Mouse (Mus musculus): Measurements from ENCODE around the gene Pacsin3. TPM values are rescaled to one million over a fixed set of nuclear protein-coding genes. Genes with fewer than 3 reads are reported as not detected.

Pacsin3 gene
- polyA plus RNA-seq, 1 experiment from 2014 or later: 15.8 TPM

DNA sequence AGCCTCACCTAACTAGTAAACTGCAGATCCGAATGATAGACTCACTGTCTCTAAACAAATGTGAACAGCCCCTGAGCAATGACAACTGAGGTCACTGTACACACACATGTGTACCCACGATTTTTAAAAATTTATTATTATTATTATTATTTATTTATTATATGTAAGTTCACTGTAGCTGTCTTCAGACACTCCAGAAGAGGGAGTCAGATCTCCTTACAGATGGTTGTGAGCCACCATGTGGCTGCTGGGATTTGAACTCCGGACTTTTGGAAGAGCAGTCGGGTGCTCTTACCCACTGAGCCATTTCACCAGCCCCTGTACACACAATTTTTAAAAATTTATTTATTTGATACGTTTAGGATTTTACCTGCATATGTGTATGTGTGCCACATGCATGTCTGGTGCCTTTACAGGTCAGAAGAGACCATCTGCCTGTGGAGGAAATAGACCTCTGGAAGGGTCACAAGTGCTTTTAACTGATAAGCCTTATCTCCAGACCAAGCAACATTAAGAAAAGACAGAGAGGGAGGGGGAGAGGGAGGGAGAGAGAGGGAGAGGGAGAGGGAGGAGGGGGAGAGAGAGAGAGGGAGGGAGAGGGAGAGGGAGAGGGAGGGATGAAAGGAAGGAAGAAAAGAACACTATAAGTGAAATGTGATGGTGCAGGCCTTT lies 11.1 kb upstream of the Pacsin3 start:
- Histone ChIP-seq H3K4me1 (replicated peaks) (peaks cover 38% of the 10 kb centered on the region), H3K9ac (no peak overlapping the region), H3K27me3 (no peaks in the 10 kb centered on the region), H3K4me3 (replicated peaks) (no peak overlapping the region), H3K27ac (replicated peaks) (peak overlapping the region; percentile 52; the same call in 1 of the 2 replicates), H3K9me3 (replicated peaks) (no peaks in the 10 kb centered on the region), H3K36me3 (replicated peaks) (no peaks in the 10 kb centered on the region), H3K4me2 (no peak overlapping the region)
- peak; percentile 85 for ATAC-seq (ENCODE audit: insufficient read depth)
- 28% methylated on average over 5 of the region's 5 CpGs for WGBS (ENCODE audit: insufficient replicate concordance)

DNA sequence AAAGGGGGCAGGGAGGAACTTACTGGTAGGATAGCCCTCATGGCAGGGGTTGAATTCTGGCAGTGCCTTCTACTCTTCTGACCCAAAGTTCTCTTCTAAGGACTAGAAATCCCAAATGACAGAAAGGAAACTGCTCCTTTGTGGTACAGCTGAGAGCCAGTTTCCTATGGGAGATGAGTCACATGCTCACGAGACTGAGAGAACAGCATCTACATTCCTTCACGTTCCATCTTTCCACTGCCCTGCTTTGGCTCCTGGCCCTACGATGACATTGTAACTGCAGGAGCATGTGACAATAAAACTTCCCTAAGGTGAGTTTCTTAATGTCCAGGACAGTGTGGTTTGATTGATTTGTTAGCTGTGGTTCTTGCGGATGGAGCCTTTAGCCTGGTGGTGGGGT lies 7.4 kb upstream of the Pacsin3 start:
- no peak for ATAC-seq (ENCODE audit: insufficient read depth)
- H3K36me3 ChIP-seq (replicated peaks): no peaks in the 10 kb centered on the region
- no peak overlapping the region for H3K4me3 ChIP-seq (replicated peaks)
- H3K9ac ChIP-seq: no peak overlapping the region
- H3K9me3 ChIP-seq (replicated peaks): no peaks in the 10 kb centered on the region
- H3K27me3 ChIP-seq: peaks cover 26% of the 10 kb centered on the region
- no peak overlapping the region for H3K27ac ChIP-seq (replicated peaks)
- no peak overlapping the region for H3K4me2 ChIP-seq
- H3K4me1 ChIP-seq (replicated peaks): peaks cover 24% of the 10 kb centered on the region
- WGBS (ENCODE audit: insufficient replicate concordance): 77% methylated on average over 4 of the region's 4 CpGs

DNA sequence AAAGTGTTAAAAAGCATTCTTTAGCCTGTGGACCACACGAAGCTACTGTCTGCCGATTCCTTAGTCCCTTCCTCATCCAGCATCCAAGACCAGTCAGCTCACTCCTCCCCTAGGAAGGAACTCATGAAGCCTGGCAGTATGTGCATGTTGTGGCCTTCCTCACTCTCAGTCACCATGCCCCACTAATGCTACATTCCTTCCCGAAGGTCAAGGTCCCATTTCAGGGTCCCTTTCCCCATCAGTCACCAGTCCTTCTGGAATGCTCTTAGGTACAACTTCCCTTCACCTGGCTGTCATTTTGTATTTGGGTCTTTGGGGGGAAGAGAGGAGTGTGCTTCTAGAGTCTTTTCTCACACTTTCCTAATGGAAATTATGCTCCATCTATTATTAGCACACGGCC lies 3.8 kb upstream of the Pacsin3 start:
- Histone ChIP-seq H3K9me3 (replicated peaks) (no peaks in the 10 kb centered on the region), H3K4me3 (replicated peaks) (no peak overlapping the region), H3K9ac (no peak overlapping the region), H3K27ac (replicated peaks) (no peak overlapping the region), H3K36me3 (replicated peaks) (no peaks in the 10 kb centered on the region), H3K27me3 (peaks cover 62% of the 10 kb centered on the region), H3K4me1 (replicated peaks) (peaks cover 17% of the 10 kb centered on the region), H3K4me2 (no peak overlapping the region)
- 62% methylated on average over 4 of the region's 4 CpGs for WGBS (ENCODE audit: insufficient replicate concordance)
- ATAC-seq (ENCODE audit: insufficient read depth): no peak

GRCm38 (mm10) chr2:91252512-91252911 lies 3.2 kb upstream of the Pacsin3 start:
- peaks cover 68% of the 10 kb centered on the region for H3K27me3 ChIP-seq
- no peaks in the 10 kb centered on the region for H3K36me3 ChIP-seq (replicated peaks)
- H3K27ac ChIP-seq (replicated peaks): no peak overlapping the region
- H3K4me1 ChIP-seq (replicated peaks): peaks cover 19% of the 10 kb centered on the region
- no peak overlapping the region for H3K4me2 ChIP-seq
- ATAC-seq (ENCODE audit: insufficient read depth): no peak
- no peaks in the 10 kb centered on the region for H3K9me3 ChIP-seq (replicated peaks)
- no peak overlapping the region for H3K9ac ChIP-seq
- 46% methylated on average over 4 of the region's 4 CpGs for WGBS (ENCODE audit: insufficient replicate concordance)
- H3K4me3 ChIP-seq (replicated peaks): no peak overlapping the region

DNA sequence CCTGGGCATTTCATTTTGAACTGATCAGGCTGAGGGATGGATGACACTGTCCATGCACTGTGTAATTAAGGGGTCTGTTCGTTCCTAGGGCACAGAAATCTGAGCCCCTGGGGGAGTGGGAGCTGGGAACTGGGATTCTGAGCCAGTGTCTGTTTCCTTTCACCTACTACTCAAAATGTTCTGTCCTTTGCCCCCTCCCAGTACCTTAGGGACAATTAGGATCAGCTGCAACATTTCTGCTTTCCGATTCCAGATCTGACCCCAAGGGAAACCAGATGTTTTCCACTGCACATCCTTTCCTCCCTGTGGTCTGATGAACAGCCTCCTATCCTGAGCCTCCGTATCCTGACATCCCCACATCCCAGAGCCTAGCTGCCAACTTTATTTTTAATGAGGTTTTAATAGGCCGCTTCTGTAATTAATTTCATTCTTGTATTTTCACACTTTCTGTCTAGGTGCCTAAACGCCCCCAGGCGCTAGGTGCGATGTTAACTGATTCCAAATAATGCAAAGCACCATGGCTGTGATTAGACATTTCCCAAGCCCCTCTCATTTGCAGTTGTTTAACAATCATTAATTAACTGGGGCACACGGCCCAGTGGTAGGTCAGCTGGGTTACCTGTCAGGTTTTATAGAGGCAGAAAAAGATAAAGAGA lies 901 bp upstream of the Pacsin3 start:
- H3K4me3 ChIP-seq (replicated peaks): no peak overlapping the region
- H3K36me3 ChIP-seq (replicated peaks): no peaks in the 10 kb centered on the region
- H3K27ac ChIP-seq (replicated peaks): no peak overlapping the region
- H3K9ac ChIP-seq: no peak overlapping the region
- no peak for ATAC-seq (ENCODE audit: insufficient read depth)
- WGBS (ENCODE audit: insufficient replicate concordance): 36% methylated on average over 8 of the region's 8 CpGs
- peaks cover 91% of the 10 kb centered on the region for H3K27me3 ChIP-seq
- H3K9me3 ChIP-seq (replicated peaks): no peaks in the 10 kb centered on the region
- H3K4me2 ChIP-seq: no peak overlapping the region
- peaks cover 19% of the 10 kb centered on the region for H3K4me1 ChIP-seq (replicated peaks)

DNA sequence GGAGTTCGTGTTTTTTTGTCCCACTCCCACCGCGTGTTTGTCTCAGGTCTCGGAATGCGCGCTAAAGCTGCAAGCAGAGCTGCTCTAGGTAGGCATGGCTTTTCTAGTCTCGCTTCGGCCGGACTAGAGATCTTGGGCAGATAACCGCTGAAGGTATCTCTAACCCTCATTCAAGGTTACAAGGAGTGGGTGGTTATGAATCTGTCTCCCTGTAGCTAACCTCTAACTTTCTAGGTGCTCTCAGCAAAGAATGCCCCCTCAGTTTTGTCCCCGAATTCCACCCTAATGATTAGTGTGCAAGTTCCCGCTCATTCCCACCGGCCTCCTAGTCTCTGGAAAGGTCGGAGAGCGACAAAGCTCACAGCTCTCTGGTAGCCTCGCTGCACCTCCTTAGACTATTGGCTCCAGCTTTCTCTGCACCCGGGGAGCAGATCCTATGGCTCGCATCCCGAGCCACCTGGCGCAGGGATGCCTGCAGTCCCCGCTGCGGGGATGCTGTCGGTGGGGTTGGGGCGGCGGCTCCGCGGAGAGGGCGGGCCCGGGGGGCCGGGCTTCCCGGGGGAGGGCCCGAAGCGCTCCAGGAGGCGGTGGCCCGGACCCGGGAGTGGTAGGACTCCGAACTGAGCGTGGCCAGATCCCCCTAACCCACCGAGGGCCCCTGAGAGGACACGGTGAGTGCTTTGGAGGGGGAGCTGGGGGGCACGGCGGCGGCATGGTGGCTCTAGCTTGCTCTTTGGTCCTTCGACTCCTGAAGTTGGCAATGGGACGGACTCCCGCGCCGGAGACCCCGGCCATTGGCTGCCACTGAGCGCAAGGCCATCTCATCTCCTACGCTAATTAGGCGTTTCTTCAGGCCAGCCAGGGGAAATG lies 737 bp downstream of the Pacsin3 start:
- H3K9me3 ChIP-seq (replicated peaks): no peaks in the 10 kb centered on the region
- H3K4me3 ChIP-seq (replicated peaks): peak overlapping the region; percentile 59
- peak; percentile 61 for ATAC-seq (ENCODE audit: insufficient read depth)
- peak overlapping the region; percentile 51; the same call in 1 of the 2 replicates for H3K27ac ChIP-seq (replicated peaks)
- peaks cover 89% of the 10 kb centered on the region for H3K27me3 ChIP-seq
- peaks cover 19% of the 10 kb centered on the region for H3K4me1 ChIP-seq (replicated peaks)
- peak overlapping the region; percentile 65 for H3K4me2 ChIP-seq
- H3K36me3 ChIP-seq (replicated peaks): no peaks in the 10 kb centered on the region
- H3K9ac ChIP-seq: peak overlapping the region; percentile 39; the same call in 1 of the 2 replicates
- under 1% methylated on average over 52 of the region's 52 CpGs for WGBS (ENCODE audit: insufficient replicate concordance)

DNA sequence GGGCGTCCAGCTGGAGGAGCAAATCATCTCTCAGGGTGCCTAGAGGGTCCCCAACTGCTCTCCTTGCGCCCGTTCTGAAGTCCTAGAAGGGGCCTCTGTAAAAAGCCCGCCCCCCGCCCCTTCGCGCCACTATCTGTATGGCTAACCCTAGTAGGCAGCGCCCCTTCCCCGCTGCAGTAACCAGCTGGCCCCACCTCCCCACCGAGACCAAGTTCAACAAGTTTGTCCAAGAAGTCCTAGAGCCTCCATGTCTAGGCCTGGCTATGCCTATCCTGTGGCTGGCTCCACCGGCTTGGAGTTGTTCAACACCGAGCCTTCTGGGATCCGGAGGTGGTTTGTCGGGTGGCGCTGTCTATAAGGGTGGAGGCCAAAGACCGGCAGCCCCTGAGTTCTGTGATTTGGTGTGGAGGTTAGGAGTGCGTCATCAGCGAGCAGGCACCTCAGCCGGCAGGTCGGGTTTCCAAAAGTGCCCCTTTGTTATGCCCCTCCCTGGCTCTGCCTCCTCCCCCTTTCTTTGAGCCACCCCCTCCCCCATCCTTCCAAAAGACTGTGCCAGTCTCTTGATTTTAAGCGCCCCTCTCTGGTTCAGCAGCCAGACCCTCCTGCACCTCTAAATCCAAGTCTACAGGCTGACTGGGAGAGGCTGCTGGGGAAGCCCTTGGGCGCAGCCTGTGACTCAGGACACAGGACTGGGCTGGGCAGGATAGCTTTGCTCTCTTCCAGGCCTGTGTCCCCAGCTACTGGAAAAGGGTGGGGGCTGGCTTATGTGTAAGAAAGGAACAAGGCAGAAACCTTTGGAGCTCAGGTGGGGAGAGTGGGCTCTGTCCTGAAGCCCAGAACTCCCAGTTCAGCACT lies 1.6 kb downstream of the Pacsin3 start:
- Histone ChIP-seq H3K9me3 (replicated peaks) (no peaks in the 10 kb centered on the region), H3K4me2 (peak overlapping the region; percentile 65), H3K27ac (replicated peaks) (peak overlapping the region; percentile 51), H3K36me3 (replicated peaks) (no peaks in the 10 kb centered on the region), H3K27me3 (peaks cover 81% of the 10 kb centered on the region), H3K4me3 (replicated peaks) (peak overlapping the region; percentile 59), H3K4me1 (replicated peaks) (peaks cover 19% of the 10 kb centered on the region), H3K9ac (peak overlapping the region; percentile 39; the same call in 1 of the 2 replicates)
- WGBS (ENCODE audit: insufficient replicate concordance): 5% methylated on average over 22 of the region's 22 CpGs
- ATAC-seq (ENCODE audit: insufficient read depth): peak; percentile 51

DNA sequence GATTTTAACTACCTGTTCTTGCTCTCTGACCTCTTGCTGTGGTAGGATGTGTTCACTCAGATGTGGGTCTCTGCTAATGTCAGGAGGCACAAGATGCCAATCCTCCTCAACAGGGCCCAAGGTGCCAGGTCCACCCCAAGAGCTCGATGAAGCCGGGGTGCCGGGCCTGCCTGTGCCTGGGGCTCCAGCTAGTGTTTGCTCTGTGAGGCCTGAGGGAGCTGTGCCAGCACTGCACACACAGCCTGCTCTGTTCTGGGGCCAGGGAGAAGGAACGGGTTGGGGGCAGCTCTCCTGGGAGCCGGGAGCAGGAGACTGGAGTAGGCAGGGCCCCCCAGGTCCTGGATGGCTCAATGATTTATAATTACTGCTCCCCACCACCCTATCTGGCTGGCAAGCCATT lies 2.3 kb downstream of the Pacsin3 start:
- H3K4me1 ChIP-seq (replicated peaks): peaks cover 19% of the 10 kb centered on the region
- peak overlapping the region; percentile 39; the same call in 1 of the 2 replicates for H3K9ac ChIP-seq
- 49% methylated on average over 5 of the region's 5 CpGs for WGBS (ENCODE audit: insufficient replicate concordance)
- H3K4me3 ChIP-seq (replicated peaks): peak overlapping the region; percentile 59
- H3K36me3 ChIP-seq (replicated peaks): no peaks in the 10 kb centered on the region
- H3K4me2 ChIP-seq: peak overlapping the region; percentile 65
- no peak for ATAC-seq (ENCODE audit: insufficient read depth)
- no peaks in the 10 kb centered on the region for H3K9me3 ChIP-seq (replicated peaks)
- peaks cover 74% of the 10 kb centered on the region for H3K27me3 ChIP-seq
- H3K27ac ChIP-seq (replicated peaks): peak overlapping the region; percentile 51; the same call in 1 of the 2 replicates

GRCm38 (mm10) chr2:91258830-91259229 lies 3.1 kb downstream of the Pacsin3 start:
- H3K4me3 ChIP-seq (replicated peaks): no peak overlapping the region
- H3K9me3 ChIP-seq (replicated peaks): no peaks in the 10 kb centered on the region
- peaks cover 23% of the 10 kb centered on the region for H3K4me1 ChIP-seq (replicated peaks)
- no peak overlapping the region for H3K27ac ChIP-seq (replicated peaks)
- H3K27me3 ChIP-seq: peaks cover 66% of the 10 kb centered on the region
- H3K4me2 ChIP-seq: peak overlapping the region; percentile 65; the same call in 1 of the 2 replicates
- no peak for ATAC-seq (ENCODE audit: insufficient read depth)
- no peak overlapping the region for H3K9ac ChIP-seq
- 30% methylated on average over 1 of the region's 1 CpGs for WGBS (ENCODE audit: insufficient replicate concordance)
- no peaks in the 10 kb centered on the region for H3K36me3 ChIP-seq (replicated peaks)

- no peaks in the 10 kb centered on the region for H3K9me3 ChIP-seq (replicated peaks)
- 66% methylated on average over 1 of the region's 1 CpGs for WGBS (ENCODE audit: insufficient replicate concordance)
- ATAC-seq (ENCODE audit: insufficient read depth): no peak
- no peak overlapping the region for H3K27ac ChIP-seq (replicated peaks)
- peaks cover 59% of the 10 kb centered on the region for H3K27me3 ChIP-seq
- H3K4me1 ChIP-seq (replicated peaks): peaks cover 29% of the 10 kb centered on the region
- no peaks in the 10 kb centered on the region for H3K36me3 ChIP-seq (replicated peaks)
- no peak overlapping the region for H3K4me2 ChIP-seq
- no peak overlapping the region for H3K4me3 ChIP-seq (replicated peaks)
- H3K9ac ChIP-seq: no peak overlapping the region
Observed at GRCm38 (mm10) chr2:91259493-91259892, 3.7 kb downstream of the Pacsin3 start.
